Mouse (Mus musculus) liver, adult 2 months (tissue): ENCODE measurements around the gene Phf2.

Experiments
- CTCF ChIP-seq: fragments of 200-500 bp; IDR thresholded peaks from 2 replicates; pipeline ENCODE4 v1.5.1; 2011; ENCODE audit warnings: low read depth, low read length, control low read depth
- POLR2A ChIP-seq: fragments of 200-500 bp; IDR thresholded peaks from 2 replicates; pipeline ENCODE4 v1.6.1; 2011; ENCODE audit warnings: low read length, control low read depth; ENCODE audit not compliant: insufficient read depth; ENCODE audit errors: extremely low read depth

DNA sequence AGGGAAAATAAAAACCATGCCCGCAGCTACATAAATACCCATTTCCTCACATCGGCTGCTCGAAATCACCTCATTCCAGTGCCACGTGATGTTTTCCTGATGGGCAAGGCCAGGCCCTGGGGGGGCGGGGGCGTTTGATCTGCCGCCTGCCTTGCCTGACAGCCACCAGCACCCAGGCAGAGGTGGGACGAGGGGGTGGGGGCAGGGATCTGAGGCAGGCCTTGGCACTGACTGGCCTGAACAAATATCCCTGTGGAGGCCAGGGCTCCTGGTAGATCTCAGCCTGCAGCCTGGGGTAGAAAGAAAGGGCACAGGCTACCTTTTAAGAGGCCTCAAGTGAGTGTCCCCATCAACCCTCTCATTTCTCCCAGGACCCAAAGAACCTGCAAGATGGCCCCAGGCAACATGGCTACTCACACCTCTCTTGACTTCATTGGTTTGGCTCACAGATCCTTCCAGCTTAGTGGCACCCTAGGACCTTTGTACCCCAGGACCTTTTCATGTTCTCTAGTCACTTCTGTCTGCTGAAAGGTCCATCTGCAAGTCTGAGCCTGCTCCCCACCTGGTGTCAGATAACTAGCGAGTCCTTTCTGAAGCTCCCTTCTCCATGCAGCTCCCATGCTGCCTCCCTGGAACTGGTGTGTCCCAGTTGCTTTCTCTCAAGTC lies 90.4 kb downstream of the Phf2 start:
- TF ChIP-seq CTCF (no peak), POLR2A (no peak)
